ENCODE assay signal across 15 mouse cellular contexts in genomic region chr17:17498848-17499247, GRCm38 (mm10).
DNase-seq lines count a peak whose midpoint lies in the region; ATAC-seq and TF ChIP-seq lines count a peak whose summit lies in the region.
"Had no signal": no experiment of that assay in that cellular context is flagged by ENCODE, and none has a peak within 500 bp of the region (broad histone marks: within the 10 kb centered on the region; RNA-seq: fewer than 3 reads in every experiment).

No protein-coding gene starts in this region.

- no peak overlapping the region for H3K27ac ChIP-seq in forebrain, embryonic 14.5 days (ENCODE audit: low read depth, low read length)
- no peak overlapping the region for H3K27ac ChIP-seq in forebrain, embryonic 15.5 days (replicated peaks)
- 0 out of 2 replicates have a peak overlapping the region, but pooled peaks have one; percentile 33 for H3K27ac ChIP-seq in kidney, embryonic 16.5 days (ENCODE audit: low read length)
- H3K27ac ChIP-seq in limb, embryonic 12.5 days: peak overlapping the region; percentile 78
- no peak overlapping the region for H3K27ac ChIP-seq in liver, postnatal 0 days (ENCODE audit: low read depth)
- H3K27ac ChIP-seq: heart, embryonic 15.5 days; liver, embryonic 13.5 days had no signal

- H3K27me3 ChIP-seq in forebrain, embryonic 14.5 days (replicated peaks; ENCODE audit: control insufficient read depth, insufficient read depth, low read length): no peaks in the 10 kb centered on the region
- H3K27me3 ChIP-seq in forebrain, embryonic 15.5 days: no peaks in the 10 kb centered on the region
- H3K27me3 ChIP-seq in kidney, embryonic 16.5 days (ENCODE audit: insufficient read depth, low read length): no peaks in the 10 kb centered on the region
- no peaks in the 10 kb centered on the region for H3K27me3 ChIP-seq in limb, embryonic 12.5 days
- no peaks in the 10 kb centered on the region for H3K27me3 ChIP-seq in liver, postnatal 0 days (ENCODE audit: insufficient read depth, low read length)
- H3K27me3 ChIP-seq: heart, embryonic 15.5 days; liver, embryonic 13.5 days had no signal

- TF ChIP-seq CTCF in liver, postnatal 0 days (IDR thresholded peaks at IDR 0.05; ENCODE audit: low read depth): no peak

- WGBS in forebrain, embryonic 14.5 days: 41% methylated on average over 1 of the region's 1 CpGs
- 20% methylated on average over 1 of the region's 1 CpGs for WGBS in forebrain, embryonic 15.5 days
- WGBS in kidney, embryonic 16.5 days: 45% methylated on average over 1 of the region's 1 CpGs
- WGBS in limb, embryonic 12.5 days: 10% methylated on average over 1 of the region's 1 CpGs
- WGBS in liver, postnatal 0 days (ENCODE audit: insufficient replicate concordance): 57% methylated on average over 1 of the region's 1 CpGs

- no peak overlapping the region for H3K9ac ChIP-seq in forebrain, embryonic 14.5 days (ENCODE audit: low read length)
- H3K9ac ChIP-seq in forebrain, embryonic 15.5 days (replicated peaks): no peak overlapping the region
- no peak overlapping the region for H3K9ac ChIP-seq in kidney, embryonic 16.5 days (replicated peaks; ENCODE audit: low read length)
- H3K9ac ChIP-seq in limb, embryonic 12.5 days (replicated peaks): no peak overlapping the region
- H3K9ac ChIP-seq in liver, postnatal 0 days (replicated peaks): no peak overlapping the region
- H3K9ac ChIP-seq: heart, embryonic 15.5 days; liver, embryonic 13.5 days had no signal

- no peak for ATAC-seq in forebrain, embryonic 14.5 days
- ATAC-seq in forebrain, embryonic 15.5 days (replicated peaks): no peak
- ATAC-seq in kidney, embryonic 16.5 days (ENCODE audit: low FRiP score, low TSS enrichment): no peak
- no peak for ATAC-seq in limb, embryonic 12.5 days (ENCODE audit: insufficient number of reproducible peaks, insufficient read depth, low FRiP score, low TSS enrichment, low read depth)
- ATAC-seq in liver, postnatal 0 days: no peak
- ATAC-seq: intestine, postnatal 0 days had no signal

- H3K4me1 ChIP-seq in forebrain, embryonic 14.5 days (ENCODE audit: control insufficient read depth, insufficient read depth, low read length): no peaks in the 10 kb centered on the region
- H3K4me1 ChIP-seq in forebrain, embryonic 15.5 days: peaks cover 9% of the 10 kb centered on the region; the same call in 1 of the 2 replicates
- no peaks in the 10 kb centered on the region for H3K4me1 ChIP-seq in kidney, embryonic 16.5 days (ENCODE audit: insufficient read depth, low read length)
- peaks cover 20% of the 10 kb centered on the region for H3K4me1 ChIP-seq in limb, embryonic 12.5 days (replicated peaks)
- no peaks in the 10 kb centered on the region for H3K4me1 ChIP-seq in liver, postnatal 0 days (ENCODE audit: insufficient read depth)
- H3K4me1 ChIP-seq: liver, embryonic 13.5 days had no signal

- no peak for TF ChIP-seq EP300 in liver, postnatal 0 days (IDR thresholded peaks at IDR 0.05; ENCODE audit: low read depth)

- H3K36me3 ChIP-seq in forebrain, embryonic 14.5 days (ENCODE audit: control insufficient read depth, insufficient read depth, low read length): no peaks in the 10 kb centered on the region
- H3K36me3 ChIP-seq in forebrain, embryonic 15.5 days: no peaks in the 10 kb centered on the region
- no peaks in the 10 kb centered on the region for H3K36me3 ChIP-seq in kidney, embryonic 16.5 days (ENCODE audit: insufficient read depth, low read length)
- H3K36me3 ChIP-seq in limb, embryonic 12.5 days: no peaks in the 10 kb centered on the region
- H3K36me3 ChIP-seq in liver, postnatal 0 days (replicated peaks; ENCODE audit: insufficient read depth, low read length): no peaks in the 10 kb centered on the region
- H3K36me3 ChIP-seq: heart, embryonic 15.5 days; liver, embryonic 13.5 days had no signal

- no peak overlapping the region for H3K4me2 ChIP-seq in forebrain, embryonic 14.5 days (ENCODE audit: low read length)
- H3K4me2 ChIP-seq in forebrain, embryonic 15.5 days (replicated peaks): no peak overlapping the region
- no peak overlapping the region for H3K4me2 ChIP-seq in kidney, embryonic 16.5 days (replicated peaks; ENCODE audit: low read depth, low read length)
- no peak overlapping the region for H3K4me2 ChIP-seq in limb, embryonic 12.5 days
- no peak overlapping the region for H3K4me2 ChIP-seq in liver, postnatal 0 days (ENCODE audit: low read depth, low read length)
- H3K4me2 ChIP-seq: heart, embryonic 15.5 days; liver, embryonic 13.5 days had no signal

- DNase-seq in forebrain, embryonic 14.5 days (ENCODE audit: low spot score): peak; percentile 28
- no peak for DNase-seq in kidney, postnatal 4 days
- peak; percentile 42 for DNase-seq in NIH3T3 (ENCODE audit: low read depth)
- DNase-seq in lung, postnatal 4 days: no peak
- DNase-seq in liver, postnatal 0 days: no peak
- DNase-seq: adrenal gland, adult 2 months; cerebellum, adult 2 months; liver, embryonic 13.5 days; lung, postnatal 10 days; right cerebral cortex, postnatal 14 days had no signal

- H3K4me3 ChIP-seq in forebrain, embryonic 14.5 days (ENCODE audit: low read depth, low read length): no peak overlapping the region
- H3K4me3 ChIP-seq in forebrain, embryonic 15.5 days: no peak overlapping the region
- no peak overlapping the region for H3K4me3 ChIP-seq in kidney, embryonic 16.5 days (ENCODE audit: low read length)
- H3K4me3 ChIP-seq in limb, embryonic 12.5 days (replicated peaks): no peak overlapping the region
- H3K4me3 ChIP-seq in liver, postnatal 0 days (ENCODE audit: low read depth, low read length): no peak overlapping the region
- H3K4me3 ChIP-seq: heart, embryonic 15.5 days; liver, embryonic 13.5 days had no signal

- H3K9me3 ChIP-seq in forebrain, embryonic 14.5 days (replicated peaks; ENCODE audit: control insufficient read depth, low read length): 0 out of 2 replicates have a peak, but pooled peaks cover 2% of the 10 kb centered on the region
- H3K9me3 ChIP-seq in forebrain, embryonic 15.5 days: no peaks in the 10 kb centered on the region
- no peaks in the 10 kb centered on the region for H3K9me3 ChIP-seq in kidney, embryonic 16.5 days (ENCODE audit: low read length)
- no peaks in the 10 kb centered on the region for H3K9me3 ChIP-seq in limb, embryonic 12.5 days
- no peaks in the 10 kb centered on the region for H3K9me3 ChIP-seq in liver, postnatal 0 days (ENCODE audit: low read length)
- H3K9me3 ChIP-seq: heart, embryonic 15.5 days; liver, embryonic 13.5 days had no signal

Comparison
In these comparisons a context has a peak if more than half of its experiments do, and no peak if none do; other contexts are left out.
1. DNase-seq: peak in forebrain, embryonic 14.5 days (single experiment) and NIH3T3 (single experiment); none in kidney, postnatal 4 days (0 of 2), lung, postnatal 4 days (0 of 2) and liver, postnatal 0 days (single experiment).
2. H3K27ac ChIP-seq: peak in kidney, embryonic 16.5 days (single experiment) and limb, embryonic 12.5 days (single experiment); none in forebrain, embryonic 14.5 days (single experiment), forebrain, embryonic 15.5 days (single experiment) and liver, postnatal 0 days (single experiment).